Mouse (Mus musculus): ENCODE data around the gene Gm6164. TPM values are rescaled to one million over a fixed set of nuclear protein-coding genes. Genes with fewer than 3 reads are reported as not detected.
"Not testable (repeated sequence)": the region's sequence is repeated elsewhere in the genome, so short reads cannot be mapped to it uniquely, and the experiment has no call there.

Gm6164 gene
- total RNA-seq (2021), result not detected
- long read RNA-seq, experiment 1, result 0 reads
- long read RNA-seq, experiment 2, result 0 reads

DNA sequence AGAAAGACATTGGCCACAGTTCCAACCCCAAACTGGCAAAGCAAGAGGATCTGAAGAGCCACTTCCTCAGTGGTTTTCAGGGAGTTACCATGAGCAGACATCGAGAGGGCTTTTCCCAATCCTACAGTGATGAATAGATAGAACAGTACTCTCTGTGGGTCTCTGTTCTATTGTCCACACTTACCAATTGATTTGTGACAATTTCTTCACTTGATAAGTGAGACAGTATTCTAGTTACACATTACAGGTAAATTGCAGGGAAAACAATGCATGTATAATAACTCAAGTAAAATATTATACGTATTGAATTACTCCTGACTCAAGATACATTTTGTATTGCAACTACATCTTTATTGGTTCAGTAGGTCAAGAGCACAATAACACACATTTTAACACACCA lies at the start of gene Gm6164:
TSS of gene Gm6164 (minus strand) at position 101 of the 400 bp plus-strand sequence.
- not testable (repeated sequence) for DNase-seq (ENCODE audit: low spot score in 2 of 2)

DNA sequence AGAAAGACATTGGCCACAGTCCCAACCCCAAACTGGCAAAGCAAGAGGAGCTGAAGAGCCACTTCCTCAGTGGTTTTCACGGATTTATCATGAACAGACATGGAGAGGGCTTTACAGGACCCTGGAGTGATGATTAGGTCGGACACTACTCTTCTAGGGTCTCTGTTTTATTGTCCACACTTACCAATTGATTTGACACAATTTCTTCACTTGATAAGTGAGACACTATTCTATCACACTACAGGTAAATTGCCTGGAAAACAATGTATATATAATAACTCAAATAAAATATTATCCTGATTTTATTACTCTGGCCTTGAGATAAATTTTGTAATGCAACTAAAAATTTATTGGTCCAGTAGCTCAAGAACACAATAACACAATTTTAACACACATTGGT lies 28.3 kb upstream of the Gm6164 start, which contains the start of gene Gm4498:
TSS of gene Gm4498 (minus strand) at position 101 of the 400 bp plus-strand sequence.
- not testable (repeated sequence) for DNase-seq (ENCODE audit: low spot score in 2 of 2)

DNA sequence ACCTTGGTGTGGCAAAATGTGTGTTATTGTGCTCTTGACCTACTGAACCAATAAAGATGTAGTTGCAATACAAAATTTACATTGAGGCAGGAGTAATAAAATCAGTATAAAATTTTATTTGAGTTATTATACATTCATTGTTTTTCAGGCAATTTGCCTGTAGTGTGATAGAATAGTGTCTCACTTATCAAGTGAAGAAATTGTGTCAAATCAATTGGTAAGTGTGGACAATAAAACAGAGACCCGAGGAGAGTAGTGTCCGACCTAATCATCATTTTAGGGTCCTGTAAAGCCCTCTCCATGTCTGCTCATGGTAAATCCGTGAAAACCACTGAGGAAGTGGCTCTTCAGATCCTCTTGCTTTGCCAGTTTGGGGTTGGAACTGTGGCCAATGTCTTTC lies 12.0 kb downstream of the Gm6164 start, which contains the start of gene Vmn1r95:
TSS of gene Vmn1r95 (plus strand) at position 301 of the 400 bp plus-strand sequence.
- DNase-seq (ENCODE audit: low spot score in 2 of 2), result not testable (repeated sequence)

DNA sequence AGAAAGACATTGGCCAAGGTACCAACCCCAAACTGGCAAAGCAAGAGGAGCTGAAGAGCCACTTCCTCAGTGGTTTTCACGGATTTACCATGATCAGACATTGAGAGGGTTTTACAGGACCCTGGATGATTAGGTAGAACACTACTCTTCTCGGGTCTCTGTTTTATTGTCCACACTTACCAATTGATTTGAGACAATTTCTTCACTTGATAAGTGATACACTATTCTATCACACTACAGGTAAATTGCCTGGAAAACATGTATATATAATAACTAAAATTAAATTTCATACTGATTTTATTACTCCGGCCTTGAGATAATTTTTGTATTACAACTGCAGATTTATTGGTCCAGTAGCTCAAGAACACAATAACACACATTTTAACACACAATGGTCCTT lies 37.1 kb downstream of the Gm6164 start, which contains the start of gene Vmn1r94:
TSS of gene Vmn1r94 (minus strand) at position 101 of the 400 bp plus-strand sequence.
- not testable (repeated sequence) for DNase-seq (ENCODE audit: low spot score in 2 of 2)

Other genes starting within 250 kb of the Gm6164 start
- not detected for gene Ceacam20, start 240.2 kb downstream of the Gm6164 start, total RNA-seq (2021)
- not detected for gene Nlrp9b, start 214.1 kb downstream of the Gm6164 start, total RNA-seq (2021)
- gene Vmn1r91, start 105.9 kb downstream of the Gm6164 start, total RNA-seq (2021), result not detected
- gene Gm16442, start 83.0 kb downstream of the Gm6164 start, total RNA-seq (2021), result not detected
- not detected for gene Vmn1r93, start 66.5 kb downstream of the Gm6164 start, total RNA-seq (2021)
- gene Vmn1r94, start 37.2 kb downstream of the Gm6164 start, total RNA-seq (2021), result not detected
- gene Vmn1r95, start 11.9 kb downstream of the Gm6164 start, total RNA-seq (2021), result not detected
- gene Gm4498, start 28.2 kb upstream of the Gm6164 start, total RNA-seq (2021), result not detected
- not detected for gene Gm5890, start 57.2 kb upstream of the Gm6164 start, total RNA-seq (2021)
- gene Gm4133, start 128.5 kb upstream of the Gm6164 start, total RNA-seq (2021), result not detected
- gene Gm5728, start 169.8 kb upstream of the Gm6164 start, total RNA-seq (2021), result not detected
- gene Vmn1r100, start 212.3 kb upstream of the Gm6164 start, total RNA-seq (2021), result not detected
- gene Vmn1r101, start 237.0 kb upstream of the Gm6164 start, total RNA-seq (2021), result not detected

All from layer of hippocampus, postnatal 14 days (tissue).